Mouse (Mus musculus) kidney, adult 9 months (tissue): Measurements from ENCODE around the gene Atp10a.
"Not testable (repeated sequence)": the region's sequence is repeated elsewhere in the genome, so short reads cannot be mapped to it uniquely, and the experiment has no call there.

ENCODE experiments used
- DNase-seq: peaks from one replicate; pipeline ENCODE4 v3.0.0; 2022

Atp10a gene

DNA sequence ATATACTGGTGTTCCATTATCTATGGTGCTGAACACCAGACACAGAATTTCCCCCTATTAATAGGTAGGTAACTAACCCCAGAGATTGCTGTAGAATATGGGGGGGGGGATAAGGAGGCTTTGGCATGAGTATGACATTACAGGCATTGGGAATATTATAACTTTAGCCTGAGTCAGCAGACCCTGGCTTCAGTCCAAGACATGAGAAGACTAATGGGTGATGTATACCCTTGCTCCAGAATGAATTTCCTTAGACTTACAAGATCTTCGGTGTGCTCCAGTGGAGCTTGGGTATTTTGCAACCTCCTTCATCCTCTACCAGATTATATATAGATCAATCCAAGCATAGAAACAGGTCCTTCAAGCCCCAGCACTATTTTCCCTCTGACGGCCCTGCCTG lies 145.8 kb downstream of the Atp10a start:
- DNase-seq = no peak

DNA sequence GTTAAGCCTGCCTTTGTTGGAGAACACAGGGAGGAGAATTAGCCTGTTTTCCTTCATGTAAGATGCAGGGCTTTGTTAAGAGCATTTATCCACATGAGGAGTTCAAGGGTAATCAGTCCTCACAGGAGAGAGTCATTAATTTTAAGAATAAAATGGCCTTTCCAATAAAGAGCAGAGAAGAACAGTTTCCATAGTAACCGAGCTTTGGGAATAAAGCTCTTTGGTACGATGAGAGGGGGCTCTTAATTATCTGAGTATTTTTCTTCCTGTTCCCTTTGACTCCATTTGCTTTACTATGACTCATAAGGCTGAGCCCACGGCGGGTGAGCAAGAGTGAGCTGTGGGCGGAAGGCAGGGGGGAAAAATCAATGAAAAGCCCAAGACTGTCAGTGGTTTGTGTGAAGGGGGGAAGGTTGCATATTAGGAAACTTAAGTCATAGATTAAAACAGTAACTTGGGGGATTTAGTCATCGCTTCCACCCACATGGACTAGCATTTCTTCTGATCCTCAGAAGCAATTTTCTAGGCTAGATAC lies 166.2 kb downstream of the Atp10a start:
- no peak for DNase-seq

DNA sequence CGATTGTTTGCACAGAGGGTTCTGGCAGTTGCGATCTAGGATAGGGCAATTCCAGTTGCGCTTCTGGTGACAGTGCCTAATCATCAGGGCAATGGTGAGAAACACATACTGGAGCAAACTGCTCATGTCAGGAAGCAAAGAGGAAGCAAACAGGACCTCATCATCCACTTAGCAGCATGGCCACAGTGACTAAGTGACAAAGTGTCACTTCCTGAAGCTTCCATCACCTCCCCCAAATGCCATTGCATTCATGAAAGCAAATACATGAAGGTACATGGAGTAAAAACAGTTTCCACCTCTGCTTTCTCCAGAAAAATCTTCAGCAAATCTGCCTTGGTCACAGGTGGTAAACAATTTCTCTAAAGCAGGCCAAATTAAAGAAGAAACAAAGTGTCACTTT lies 168.7 kb downstream of the Atp10a start:
- DNase-seq = no peak

DNA sequence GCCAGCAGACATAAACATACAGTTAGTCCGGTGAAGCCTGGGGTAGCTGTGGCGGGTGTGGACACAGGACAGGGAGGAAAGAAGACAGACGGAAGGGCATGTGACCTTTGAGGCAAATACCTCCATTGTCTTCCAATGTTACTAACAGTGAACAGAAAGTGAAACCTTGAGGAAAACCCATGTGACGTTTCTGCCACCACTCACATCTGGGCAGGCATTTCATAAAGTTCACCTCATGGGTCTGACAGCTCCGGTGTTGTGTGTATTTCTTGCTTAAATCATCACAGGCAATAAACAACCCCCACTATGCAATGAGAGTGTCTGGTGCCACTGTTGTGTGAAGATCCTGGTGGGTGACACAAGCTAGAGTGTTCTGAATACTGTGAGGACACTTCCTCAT lies 173.1 kb downstream of the Atp10a start:
- peak; percentile 20 for DNase-seq

DNA sequence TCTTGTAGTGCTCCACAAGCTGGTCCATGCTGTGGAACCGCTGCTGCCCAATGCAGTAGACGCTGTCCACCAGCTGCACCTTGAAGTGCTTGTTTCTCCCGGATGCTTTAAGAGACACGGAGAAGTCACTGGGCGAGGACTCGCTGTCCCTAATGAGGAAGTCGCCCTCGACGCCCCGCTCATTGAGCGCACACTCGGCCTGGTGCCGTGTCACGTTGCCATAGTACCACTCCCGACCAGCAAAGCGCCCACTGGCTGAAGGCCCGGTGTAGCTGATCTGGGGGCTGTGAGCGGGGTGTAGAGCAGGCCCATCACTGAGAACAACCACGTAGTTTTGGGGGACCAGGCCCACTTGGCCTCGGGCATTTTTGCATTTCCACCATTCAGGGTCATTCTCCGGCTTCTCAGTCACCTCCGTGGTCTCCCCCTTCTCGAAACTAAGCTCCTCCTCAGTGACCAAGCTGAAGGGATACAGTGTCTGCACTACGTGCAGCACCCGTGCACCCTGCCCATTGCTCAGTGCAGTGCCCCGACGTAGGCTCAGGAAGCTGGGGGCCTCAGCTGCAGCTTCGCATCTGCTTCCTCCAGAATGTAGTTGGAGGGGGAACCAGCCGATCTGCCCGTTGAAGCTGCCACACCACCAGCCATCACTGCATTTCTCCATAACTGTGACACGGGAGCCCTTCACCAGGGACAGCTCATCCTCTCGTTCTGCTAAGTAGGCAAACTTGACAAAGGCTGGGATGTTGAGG lies 181.1 kb downstream of the Atp10a start:
- not testable (repeated sequence) for DNase-seq

DNA sequence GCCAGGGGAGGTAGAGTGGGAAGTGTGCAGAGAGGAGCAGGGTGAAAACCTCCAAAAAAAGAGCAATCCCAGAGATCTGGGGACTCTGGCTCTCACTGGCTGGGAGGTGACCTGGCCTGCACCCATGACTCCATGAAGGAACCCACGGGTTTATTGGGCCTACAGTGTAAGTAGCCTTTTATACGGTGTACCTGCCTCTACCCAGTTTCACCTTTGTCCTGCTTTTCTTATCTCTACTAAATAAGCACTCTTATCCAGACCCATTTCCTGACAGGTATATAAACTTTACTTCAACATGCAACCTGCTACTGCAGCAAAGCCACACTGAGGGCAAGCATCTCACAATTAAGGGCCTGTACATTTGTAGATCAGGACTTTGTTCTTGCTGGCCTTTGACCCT lies 184.4 kb downstream of the Atp10a start:
- DNase-seq = no peak

DNA sequence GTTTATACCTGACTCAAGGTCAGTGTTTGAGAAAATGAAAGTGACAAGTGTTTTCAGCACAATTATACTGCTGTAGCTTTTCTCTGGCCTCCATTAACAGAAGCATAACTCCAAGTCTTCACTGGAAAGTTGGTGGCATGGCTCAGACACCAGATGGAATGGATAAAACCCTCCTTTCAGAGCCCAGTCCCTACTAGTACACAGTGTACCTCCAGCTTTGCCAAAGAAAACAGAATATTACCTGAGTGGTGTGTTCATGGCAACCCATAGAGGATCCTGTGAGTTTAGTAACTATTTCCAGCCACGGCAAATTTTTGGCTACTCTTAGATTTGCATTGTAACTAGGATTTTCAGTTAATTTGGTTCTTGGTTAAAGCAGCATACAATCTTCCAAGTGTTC lies 185.1 kb downstream of the Atp10a start:
- peak; percentile 8 for DNase-seq

DNA sequence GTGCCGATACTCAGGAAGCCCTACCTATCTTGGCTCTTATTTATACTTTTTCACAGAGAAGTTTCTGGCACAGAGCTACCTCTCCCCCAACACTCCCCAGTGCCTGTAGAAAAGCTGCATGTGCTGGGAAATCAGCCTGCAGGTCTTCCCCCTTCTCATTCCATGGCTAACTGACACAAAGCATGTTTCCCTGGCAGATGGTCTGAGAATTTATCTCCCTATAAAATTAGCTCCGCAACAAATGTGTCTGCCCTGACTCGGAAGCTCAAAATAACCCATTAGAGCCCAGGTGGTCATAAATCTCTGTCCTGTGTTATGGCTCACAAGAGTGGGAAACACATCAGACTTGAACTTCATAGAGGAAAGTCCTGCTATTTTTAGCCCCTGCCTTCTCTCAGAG lies 186.9 kb downstream of the Atp10a start:
- DNase-seq = no peak

DNA sequence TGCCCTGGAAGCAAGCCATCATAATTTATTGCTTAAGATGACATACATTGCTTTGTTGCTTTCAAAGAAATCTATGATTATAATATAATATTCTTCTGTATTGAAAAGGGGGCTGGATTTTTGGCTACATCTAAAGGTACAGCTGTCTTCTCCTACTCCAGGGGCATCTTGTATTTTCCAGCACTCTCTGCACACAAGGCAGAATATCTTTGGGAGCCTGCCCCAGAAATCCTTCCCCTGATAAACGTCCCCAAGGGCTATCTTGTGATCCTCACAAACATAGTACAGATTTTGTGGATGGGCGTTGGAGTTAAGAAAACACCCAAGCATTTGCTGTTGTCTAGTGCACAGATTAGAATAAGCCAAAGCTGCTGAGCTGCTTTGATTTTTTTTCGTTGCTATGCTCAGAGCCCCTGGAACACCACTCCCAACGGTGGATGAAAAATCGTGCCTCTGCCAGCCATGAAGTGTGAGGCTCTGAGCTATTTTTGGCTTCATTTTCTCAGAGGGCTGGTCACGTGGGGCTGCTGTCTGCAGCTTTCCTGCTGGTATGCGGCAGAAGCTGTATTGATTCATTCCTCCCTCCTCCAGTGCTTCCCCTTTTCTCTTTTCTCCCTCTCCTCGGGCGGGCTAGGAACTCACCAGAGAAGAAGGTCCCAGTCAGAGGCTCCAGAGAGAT lies 187.9 kb downstream of the Atp10a start:
- DNase-seq = peak; percentile 30

DNA sequence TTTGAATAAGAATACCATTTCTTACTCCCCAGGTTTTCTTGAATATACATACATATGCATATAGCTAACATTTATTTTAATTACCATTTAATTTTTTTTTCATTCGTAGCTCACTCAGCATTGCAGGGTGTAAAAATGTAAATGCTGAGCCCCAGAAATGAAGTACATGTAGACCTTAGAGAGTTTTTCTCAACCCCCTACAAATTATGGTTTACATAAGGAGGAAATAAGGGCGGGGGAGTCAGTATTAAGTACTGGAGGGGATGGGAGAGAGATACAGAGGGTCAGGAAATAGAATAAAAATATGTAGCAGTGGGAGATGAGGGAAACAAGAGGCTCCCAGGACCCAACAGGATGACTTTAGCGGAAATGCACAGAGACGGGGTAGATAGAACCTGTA lies 188.5 kb downstream of the Atp10a start:
- DNase-seq = no peak

DNA sequence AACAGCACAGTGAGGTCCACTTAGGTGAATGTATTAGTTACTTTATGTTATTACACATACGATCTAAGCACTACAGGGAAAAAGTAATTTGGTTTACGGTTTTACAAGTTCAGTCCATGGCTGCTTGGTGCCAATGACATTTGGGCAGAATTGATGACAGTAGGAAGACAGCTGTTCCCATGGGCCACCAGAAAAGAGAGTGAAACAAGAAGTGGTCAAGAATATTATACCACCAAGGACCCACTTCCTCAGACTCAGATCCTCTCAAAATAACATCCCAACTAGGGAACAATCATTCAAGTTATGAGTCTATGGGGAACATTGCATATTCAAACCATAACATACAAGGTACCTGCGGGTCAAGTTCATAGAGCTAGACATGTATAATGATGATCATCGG lies 203.0 kb downstream of the Atp10a start:
- DNase-seq = no peak

DNA sequence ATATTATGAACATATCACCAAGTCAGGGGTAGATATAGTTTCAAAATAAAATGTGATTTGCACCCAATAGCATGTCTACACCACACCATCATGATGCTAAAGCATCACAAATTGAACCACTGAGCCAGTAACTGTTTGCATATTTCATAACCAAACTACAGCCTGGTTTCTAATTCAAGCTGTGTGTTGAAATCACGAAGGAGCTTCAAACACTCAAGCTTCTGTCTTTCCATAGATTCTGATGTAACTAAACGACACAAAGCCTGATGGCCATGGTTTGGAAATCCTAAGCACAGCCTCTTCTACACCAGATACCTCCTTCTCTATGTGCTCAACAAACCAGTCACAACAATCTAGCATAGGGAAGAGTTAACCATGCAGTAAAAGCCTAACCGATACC lies 207.2 kb downstream of the Atp10a start:
- no peak for DNase-seq

DNA sequence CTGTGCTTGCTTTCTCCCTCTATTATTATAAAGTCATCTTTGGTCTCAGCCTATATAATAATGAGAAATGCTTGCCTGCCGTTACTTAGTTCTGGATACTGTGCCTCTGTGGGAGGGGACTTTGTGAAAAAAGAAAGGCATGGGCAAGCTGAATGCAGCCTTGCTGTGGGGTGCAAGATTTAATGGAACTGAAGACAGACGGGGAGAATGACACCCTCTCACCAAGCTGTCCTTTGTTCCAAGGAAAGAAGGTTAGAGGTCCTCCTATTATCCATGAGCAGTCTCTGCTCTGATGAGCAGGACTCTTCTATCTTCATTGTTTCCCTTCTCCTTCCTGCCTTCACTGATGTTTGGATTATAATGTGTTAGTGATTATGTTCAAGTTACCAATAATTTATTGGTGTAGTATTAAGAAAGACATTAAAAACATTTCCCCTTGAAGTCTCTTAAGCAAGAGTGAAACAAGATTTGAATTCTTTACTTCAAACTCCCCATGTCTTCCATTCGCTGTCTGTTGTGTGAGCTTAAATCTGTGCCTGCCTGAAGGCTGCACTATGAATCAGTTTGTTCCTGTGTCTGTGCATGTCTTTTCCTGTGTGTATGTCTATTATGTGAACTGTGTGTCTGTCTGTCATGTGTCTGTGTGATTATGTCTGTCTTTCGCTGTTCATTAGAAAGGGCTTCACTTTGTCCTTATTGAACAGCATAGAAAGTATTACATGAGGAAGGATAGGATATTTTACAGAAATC lies 211.1 kb downstream of the Atp10a start:
- no peak for DNase-seq

DNA sequence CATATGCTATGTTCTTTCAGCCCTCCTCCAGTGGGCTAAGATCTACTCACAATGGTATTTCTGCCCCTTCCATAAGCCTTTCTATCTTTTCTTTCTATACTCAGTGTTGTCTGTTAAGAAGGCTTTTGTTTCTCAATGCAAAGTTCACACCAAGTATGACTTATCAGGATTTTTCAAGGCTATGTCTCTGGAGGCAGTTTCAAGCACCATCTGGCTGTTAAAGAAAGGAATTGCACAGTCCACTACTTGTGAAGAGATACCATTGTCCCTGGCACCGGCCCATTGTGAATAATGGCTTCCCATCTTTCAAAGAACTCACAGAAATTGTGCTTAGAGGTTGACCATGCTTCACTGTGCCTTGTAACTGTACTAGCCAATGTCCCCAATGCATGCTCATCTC lies 214.7 kb downstream of the Atp10a start:
- no peak for DNase-seq

DNA sequence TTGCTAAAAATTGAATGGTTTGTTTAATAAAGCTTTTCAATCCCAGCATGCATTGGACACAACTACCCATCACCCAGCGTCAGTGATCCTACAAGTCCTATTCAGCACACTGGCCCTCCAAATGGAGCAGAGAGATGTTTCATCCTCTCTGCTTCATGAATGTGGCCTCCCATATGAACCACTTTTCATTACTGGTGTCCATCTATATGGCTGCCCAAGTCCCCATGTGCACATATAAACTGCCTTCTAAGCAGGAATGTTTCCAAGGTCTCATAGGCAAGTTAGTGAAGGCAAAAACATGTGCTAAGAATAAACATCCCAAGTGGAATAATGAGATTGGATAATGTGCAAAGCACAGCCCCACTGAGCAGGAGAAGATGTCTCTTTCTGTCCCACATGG lies 217.7 kb downstream of the Atp10a start:
- DNase-seq = no peak
